Mouse (Mus musculus): Measurements from ENCODE around the gene H3f3b.

DNA sequence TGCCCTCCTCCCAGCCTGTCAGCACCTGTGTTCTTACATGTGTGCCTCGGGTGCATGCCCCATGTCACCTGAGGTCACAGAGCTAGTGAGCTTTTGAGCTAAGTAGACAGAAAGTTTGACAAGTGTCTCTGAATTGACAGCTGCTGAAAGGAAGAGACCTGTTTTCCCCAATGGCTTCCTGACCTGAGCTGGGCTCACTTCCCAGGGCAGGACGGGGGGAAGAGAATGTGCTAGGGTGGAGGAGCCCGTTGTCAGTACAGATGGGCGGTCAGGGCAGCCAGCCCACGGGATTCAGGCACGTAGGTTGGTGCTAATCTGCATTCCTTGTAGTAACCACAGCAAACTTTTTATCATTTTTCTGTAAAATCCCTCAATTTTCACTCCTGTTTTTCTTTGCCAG, 12.8 kb upstream of the H3f3b start:
- TF ChIP-seq CTCF (IDR thresholded peaks at IDR 0.05; ENCODE audit: extremely low read depth, insufficient read length, insufficient replicate concordance, low read depth, low read length), result no peak
- TF ChIP-seq POLR2A (IDR thresholded peaks at IDR 0.05; ENCODE audit: low read depth, low read length), result no peak
